Mouse (Mus musculus) adrenal gland, postnatal 25 days (tissue): ENCODE results near the gene Phactr1. TPM values are rescaled to one million over a fixed set of nuclear protein-coding genes. Genes with fewer than 3 reads are reported as not detected.

Source experiments
- DNase-seq: peaks from one replicate; pipeline ENCODE4 v3.0.0; 2021; ENCODE audit warnings: mixed read lengths
- total RNA-seq: library from RNA; stranded (reverse); gene quantifications from 2 replicates; pipeline ENCODE4 v1.2.3, GENCODE M21; 2021

Gene Phactr1
- total RNA-seq, 1 experiment from 2014 or later = 7.8 TPM

- DNase-seq = no peak
Observed at GRCm38 (mm10) chr13:43132859-43133258, 452.4 kb downstream of the Phactr1 start.

GRCm38 (mm10) chr13:43133400-43133799 lies 453.0 kb downstream of the Phactr1 start:
- DNase-seq = no peak

- no peak for DNase-seq
Observed at GRCm38 (mm10) chr13:43134468-43134867, 454.0 kb downstream of the Phactr1 start.

GRCm38 (mm10) chr13:43144720-43145418 lies 464.4 kb downstream of the Phactr1 start:
- no peak for DNase-seq

DNA sequence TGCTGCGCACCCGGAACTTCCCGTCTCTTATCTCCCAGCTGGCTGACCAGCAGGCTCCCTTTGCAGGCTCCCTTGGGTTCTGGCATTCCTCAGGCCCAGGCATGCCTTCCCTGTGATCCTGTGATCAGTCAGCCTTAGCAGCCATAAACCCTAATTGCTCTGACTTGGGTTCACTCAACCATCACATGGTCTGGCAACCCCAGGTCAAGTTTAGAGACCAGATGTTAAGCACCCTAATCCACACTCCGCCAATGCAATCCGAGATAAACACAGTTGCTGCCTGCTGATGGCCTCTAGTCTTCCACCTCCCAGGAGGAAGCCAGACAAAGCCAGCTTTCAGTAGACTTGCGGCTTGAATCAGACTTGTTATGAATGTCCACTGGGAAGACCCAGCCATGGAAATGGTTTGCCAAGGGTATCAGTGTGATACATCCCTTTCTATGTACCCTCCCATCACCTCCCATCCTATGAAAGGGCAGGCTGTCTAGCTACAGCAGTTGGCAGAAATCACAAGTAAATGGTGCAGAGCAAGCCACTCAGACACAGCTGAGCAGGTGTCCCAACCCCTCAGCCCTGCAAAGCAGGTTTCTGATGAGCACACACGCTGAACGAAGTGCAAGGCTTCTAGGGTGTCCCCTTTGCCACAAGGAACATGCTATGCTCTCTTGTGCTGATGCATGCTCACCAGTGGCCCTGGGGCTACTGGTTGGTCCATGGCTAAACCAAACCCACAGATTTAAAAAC lies 466.3 kb downstream of the Phactr1 start:
- DNase-seq = no peak

- DNase-seq = no peak
Observed at GRCm38 (mm10) chr13:43148692-43149091, 468.3 kb downstream of the Phactr1 start.

DNA sequence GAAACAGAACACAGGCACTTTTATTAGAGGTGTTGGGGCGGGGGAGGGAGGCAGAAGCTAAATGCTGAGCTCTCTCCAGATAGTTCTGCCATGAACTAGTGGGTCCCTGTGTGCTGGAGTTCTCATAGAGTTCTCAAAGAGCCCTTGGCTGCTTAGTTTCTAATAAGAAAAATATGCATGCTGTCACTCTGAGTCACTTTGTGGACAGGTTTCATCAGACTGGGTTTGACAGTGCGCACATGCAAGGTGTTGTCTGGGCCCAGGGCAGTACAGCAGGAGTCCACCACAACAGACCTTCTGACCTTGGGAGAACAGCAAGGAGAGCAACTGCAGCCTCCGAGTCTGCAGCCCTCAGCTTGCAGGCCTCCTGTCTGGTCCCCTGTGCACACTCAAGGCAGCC lies 469.2 kb downstream of the Phactr1 start:
- DNase-seq = no peak

- no peak for DNase-seq
Observed at GRCm38 (mm10) chr13:43152005-43152520, 471.6 kb downstream of the Phactr1 start.

DNA sequence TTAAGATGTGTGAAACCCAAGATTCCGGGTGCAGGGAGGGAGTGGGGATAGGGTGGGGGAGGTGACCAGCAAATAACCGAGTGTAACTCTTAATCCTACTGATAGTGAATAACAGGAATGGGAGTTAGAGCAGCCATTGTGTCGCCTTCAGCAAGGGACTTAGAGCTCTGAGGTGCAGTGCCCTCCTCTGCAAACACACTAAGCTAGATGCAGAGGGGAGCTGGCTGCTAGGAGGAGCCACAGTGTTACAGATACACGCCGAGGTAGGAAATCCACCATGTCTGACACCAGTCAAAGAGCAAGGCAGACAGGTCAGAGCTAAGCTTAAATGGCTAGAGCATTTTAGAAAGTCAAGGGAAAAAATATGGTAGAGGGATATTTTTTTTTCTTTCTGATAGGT lies 476.9 kb downstream of the Phactr1 start:
- no peak for DNase-seq

GRCm38 (mm10) chr13:43158281-43158680 lies 477.9 kb downstream of the Phactr1 start:
- no peak for DNase-seq

DNA sequence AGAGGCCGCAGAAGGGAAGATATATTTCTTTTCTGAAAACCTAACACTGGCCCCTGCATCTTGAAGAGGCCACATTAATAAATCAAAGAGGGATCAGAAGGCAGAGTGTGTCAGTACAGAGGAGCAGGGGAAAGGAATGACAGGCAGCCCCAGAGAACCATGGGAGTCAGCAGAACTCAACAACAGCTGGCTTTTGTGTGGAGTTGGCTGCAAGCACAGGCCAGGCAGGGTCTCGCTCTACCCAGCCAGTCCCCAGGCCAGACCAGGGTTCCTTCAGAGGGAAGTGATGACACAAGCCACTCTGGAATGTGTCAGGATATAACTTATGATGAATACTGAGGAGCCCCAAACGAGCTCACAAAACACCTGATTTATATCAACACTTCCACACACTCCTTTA lies 479.0 kb downstream of the Phactr1 start:
- DNase-seq = no peak

DNA sequence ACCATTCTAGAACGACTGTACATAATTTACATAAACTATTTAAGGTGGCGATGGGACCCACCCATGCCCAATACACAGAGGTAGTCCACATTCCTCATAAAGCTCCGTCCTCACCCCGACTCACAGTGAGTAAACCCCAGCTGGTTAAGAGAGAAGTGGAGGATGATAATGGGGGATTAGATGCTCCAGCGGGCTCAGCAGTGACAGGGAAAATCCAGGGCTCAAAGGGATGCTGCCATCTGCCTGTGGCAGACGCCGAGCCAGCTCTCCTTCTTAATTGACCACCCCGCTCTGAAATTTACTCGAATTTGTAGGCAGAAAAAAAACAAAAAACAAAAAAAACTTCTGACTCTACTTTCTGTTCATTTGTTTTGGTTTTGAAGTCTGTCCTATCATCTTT lies 487.3 kb downstream of the Phactr1 start:
- DNase-seq = no peak

- peak; percentile 100 for DNase-seq
Observed at GRCm38 (mm10) chr13:43171020-43171710, 490.7 kb downstream of the Phactr1 start, which contains the start of gene Tbc1d7. Gene Tbc1d7, minus strand, starts transcription at chr13:43171501.

- peak; percentile 51 for DNase-seq
Observed at GRCm38 (mm10) chr13:43172036-43172713, 491.8 kb downstream of the Phactr1 start.

DNA sequence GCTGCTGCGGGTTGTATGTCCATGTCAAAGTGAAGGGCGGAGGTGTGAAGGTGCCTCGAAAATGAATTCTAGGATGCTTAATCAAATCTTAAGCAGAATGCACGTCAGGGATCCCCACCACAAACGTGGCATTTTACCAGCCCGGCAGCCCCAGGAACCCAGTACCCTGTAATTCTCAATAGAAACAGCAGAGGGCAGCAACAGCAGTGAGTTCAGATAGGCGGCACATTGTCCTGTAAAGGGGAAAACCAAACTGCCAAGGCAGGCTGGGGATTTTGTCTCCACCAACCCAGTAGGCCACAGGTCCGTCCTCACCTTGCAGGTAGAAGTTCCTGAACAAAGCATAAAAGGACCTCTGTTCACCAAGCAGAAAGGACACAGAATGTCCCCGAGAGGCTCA lies 492.8 kb downstream of the Phactr1 start:
- peak; percentile 64 for DNase-seq

GRCm38 (mm10) chr13:43176676-43177075 lies 496.3 kb downstream of the Phactr1 start:
- no peak for DNase-seq

- no peak for DNase-seq
Observed at GRCm38 (mm10) chr13:43177317-43177716, 496.9 kb downstream of the Phactr1 start.

GRCm38 (mm10) chr13:43181104-43181503 lies 500.7 kb downstream of the Phactr1 start:
- no peak for DNase-seq

- DNase-seq = peak; percentile 89
Observed at GRCm38 (mm10) chr13:43182465-43183201, 502.2 kb downstream of the Phactr1 start.

DNA sequence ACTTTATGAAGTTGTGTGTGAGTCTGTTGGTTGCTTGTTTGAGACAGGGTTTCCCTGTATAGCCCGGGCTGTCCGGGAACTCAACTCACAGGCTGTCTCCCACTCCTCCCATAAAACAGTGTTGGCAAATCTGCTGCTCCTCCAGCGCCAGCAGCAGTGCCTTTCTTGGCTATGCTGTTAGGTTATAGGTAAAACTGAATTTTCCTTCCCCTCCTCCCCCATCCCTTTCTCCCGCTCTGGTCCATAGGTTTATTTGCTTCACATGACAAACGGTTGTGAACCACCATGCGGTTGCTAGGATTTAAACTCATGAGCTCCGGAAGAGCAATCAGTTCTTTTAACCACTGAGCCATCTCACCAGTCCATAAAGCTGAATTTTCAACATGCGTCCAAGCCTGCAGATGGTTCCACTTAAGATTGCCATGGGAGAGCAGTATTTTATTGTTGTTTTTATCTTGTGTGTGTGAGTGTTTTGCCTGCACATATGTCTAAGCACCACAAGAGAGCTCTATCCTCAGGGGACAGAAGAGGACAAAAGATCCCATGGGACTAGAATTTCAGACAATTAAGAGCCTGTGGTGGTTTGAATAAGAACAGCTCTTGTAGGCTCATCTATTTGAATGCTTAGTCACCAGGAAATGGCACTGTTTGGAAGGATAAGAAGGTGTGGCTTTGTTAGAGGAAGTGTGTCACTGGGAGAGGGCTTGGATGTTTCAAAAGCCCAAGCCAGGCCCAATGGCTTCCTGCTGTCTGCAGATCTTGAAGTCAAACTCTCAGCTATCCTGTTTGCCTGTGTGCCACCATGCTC lies 503.0 kb downstream of the Phactr1 start:
- no peak for DNase-seq

DNA sequence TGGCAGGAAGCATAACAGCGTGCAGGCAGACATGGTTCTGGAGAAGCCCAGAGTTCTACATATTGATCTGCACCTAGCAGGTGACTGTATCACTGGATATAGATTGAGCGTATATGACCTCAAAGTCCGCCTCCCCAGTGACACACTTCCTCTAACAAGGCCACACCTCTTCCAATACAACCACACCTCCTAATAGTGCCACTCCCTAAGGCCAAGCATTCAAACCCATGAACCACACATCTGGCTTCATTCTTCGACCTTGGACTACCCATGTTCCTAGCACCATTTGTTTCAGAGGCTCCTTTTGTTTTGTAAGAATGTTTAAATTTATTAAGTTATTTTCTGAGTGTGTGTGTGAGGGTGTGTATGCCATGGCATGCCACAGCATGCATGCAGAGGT lies 507.3 kb downstream of the Phactr1 start:
- DNase-seq = no peak
